Mouse (Mus musculus): ENCODE measurements around the gene Exoc7.

GRCm38 (mm10) chr11:116326963-116327603, 20.1 kb upstream of the Exoc7 start:
- TF ChIP-seq POLR2A (IDR thresholded peaks at IDR 0.05; ENCODE audit: borderline replicate concordance, insufficient read depth, low read length) (no peak), CTCF (IDR thresholded peaks at IDR 0.05; ENCODE audit: borderline replicate concordance, insufficient read depth, low read depth, low read length) (no peak)

Data from cerebellum, adult 2 months (tissue).